Mouse (Mus musculus) E14TG2a.4 (cell line): ENCODE results near the gene Atp6v0e.

ENCODE experiments used
- CTCF ChIP-seq: conservative IDR thresholded peaks from 2 replicates; pipeline ENCODE4 v1.5.1; 2014; ENCODE audit warnings: low read length
- NANOG ChIP-seq: IDR thresholded peaks from 2 replicates; pipeline ENCODE4 v1.6.1; 2014; ENCODE audit warnings: borderline replicate concordance, low read length, mixed read lengths
- POU5F1 ChIP-seq: IDR thresholded peaks from 2 replicates; pipeline ENCODE4 v1.6.1; 2014; ENCODE audit warnings: low read length, borderline replicate concordance

DNA sequence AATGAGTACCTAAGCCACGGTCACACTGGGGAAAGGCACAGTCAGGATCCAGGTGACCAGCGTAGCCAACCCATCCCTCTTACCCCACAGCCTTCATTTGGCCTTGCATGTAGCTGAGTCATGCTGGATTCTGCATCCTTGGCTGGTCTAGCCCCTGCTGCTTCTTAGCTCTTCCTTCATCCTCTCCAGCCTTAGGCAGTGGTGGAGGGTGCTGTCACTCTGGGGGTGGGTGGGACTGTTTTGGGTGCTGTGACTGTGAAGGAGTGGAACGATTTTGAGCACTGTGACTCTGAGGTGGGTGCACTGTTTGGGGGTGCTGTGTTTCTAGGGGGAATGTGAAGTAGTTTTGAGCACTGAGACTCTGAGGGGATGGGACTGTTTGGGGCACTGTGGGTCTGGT, 34.1 kb upstream of the Atp6v0e start:
- TF ChIP-seq CTCF (no peak), NANOG (no peak), POU5F1 (no peak)
